Mouse (Mus musculus): ENCODE data around the gene Dixdc1.

- TF ChIP-seq GATA1 (IDR thresholded peaks at IDR 0.05; ENCODE audit: low read length) (no peak), TAL1 (IDR thresholded peaks at IDR 0.05; ENCODE audit: low read length) (no peak)
These were observed 6.8 kb downstream of the Dixdc1 start for GRCm38 (mm10) chr9:50732560-50732959.
